Mouse (Mus musculus) skeletal muscle tissue, adult 2 months (tissue): Measurements from ENCODE around the gene Baz2a.
A peak's percentile ranks its signal among the peaks of the same experiment; 100 is the strongest.

Experiments
- DNase-seq: peaks from one replicate; pipeline ENCODE4 v3.0.0-alpha.2; 2012; ENCODE audit warnings: low read depth, low spot score

Gene Baz2a

GRCm38 (mm10) chr10:128175996-128176755 lies 84.8 kb downstream of the Baz2a start:
- DNase-seq, result peak; percentile 71

- no peak for DNase-seq
Measured at GRCm38 (mm10) chr10:128177316-128177715, 85.9 kb downstream of the Baz2a start.
